ENCODE assay signal across 9 mouse cellular contexts in the genomic region with DNA sequence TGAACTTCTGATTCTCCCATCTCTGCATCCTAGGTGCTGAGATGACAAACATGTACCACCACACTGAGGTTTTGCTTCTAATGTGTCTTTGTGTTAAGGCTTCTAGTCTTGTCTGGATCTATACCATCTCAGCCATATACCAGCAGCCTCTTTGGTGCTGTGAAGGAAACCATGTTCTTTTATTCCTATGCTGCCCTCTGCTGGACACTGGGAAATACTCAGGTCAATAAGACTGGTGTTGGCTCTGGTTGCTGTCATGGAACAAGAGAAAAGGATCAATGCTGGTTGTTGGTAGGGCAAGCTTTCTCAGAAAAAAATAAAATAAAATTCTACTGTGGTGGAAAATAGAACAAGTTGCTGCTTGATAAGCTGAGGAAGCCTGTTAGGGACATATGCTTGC. TPM values are rescaled to one million over a fixed set of nuclear protein-coding genes. Genes with fewer than 3 reads are reported as not detected.
DNase-seq lines count a peak whose midpoint lies in the region; ATAC-seq lines count a peak whose summit lies in the region.
"Had no signal": no experiment of that assay in that cellular context is flagged by ENCODE, and none has a peak within 500 bp of the region (broad histone marks: within the 10 kb centered on the region; RNA-seq: fewer than 3 reads in every experiment).

No protein-coding gene starts in this region.

- DNase-seq in cerebellum, adult 11 months, result peak; percentile 2
- DNase-seq in cerebellum, adult 11-12 months, result no peak
- peak; percentile 31 for DNase-seq in right cerebral cortex, adult 18-20 months
- DNase-seq in right cerebral cortex, postnatal 25 days, result no peak
- DNase-seq in layer of hippocampus, adult 18-20 months (ENCODE audit: low spot score in 2 of 2), result peak; percentile 3 to 67

- ATAC-seq in frontal cortex, adult (ENCODE audit: low TSS enrichment), result peak; percentile 95
- peak; percentile 83 for ATAC-seq in megakaryocyte-erythroid progenitor cell, adult 5-6 weeks (replicated peaks; ENCODE audit: low FRiP score, low TSS enrichment, poor library complexity, severe bottlenecking)
- no peak for ATAC-seq in inflammation-experienced regulatory T-cells, adult 6 months

RNA-seq across cellular contexts. Expression of a gene that starts 15.6 kb away (rescaled TPM):
- total RNA-seq in layer of hippocampus, adult 18-20 months (2021), result not detected
- not detected in 2 replicates for total RNA-seq in megakaryocyte-erythroid progenitor cell, adult 5-6 weeks (2014; fragmentation: Nextera tagmentation)
- total RNA-seq in megakaryocyte-erythroid progenitor cell, adult 5-6 weeks (2017), result not detected in 2 replicates
- polyA plus RNA-seq in inflammation-experienced regulatory T-cells, adult 6 months (2017; shearing (Covaris generic)), result not detected
- polyA plus RNA-seq: liver, embryonic 16.5 days had no signal

RNA-seq across cellular contexts. Expression of a gene that starts 35.7 kb away (rescaled TPM):
- not detected for total RNA-seq in layer of hippocampus, adult 18-20 months (2021)
- not detected in 2 replicates for total RNA-seq in megakaryocyte-erythroid progenitor cell, adult 5-6 weeks (2014; fragmentation: Nextera tagmentation)
- total RNA-seq in megakaryocyte-erythroid progenitor cell, adult 5-6 weeks (2017), result not detected in 2 replicates
- polyA plus RNA-seq in inflammation-experienced regulatory T-cells, adult 6 months (2017; shearing (Covaris generic)), result not detected

RNA-seq across cellular contexts. Expression of a gene that starts 47.4 kb away (rescaled TPM):
- total RNA-seq in layer of hippocampus, adult 18-20 months (2021), result not detected
- not detected in 2 replicates for total RNA-seq in megakaryocyte-erythroid progenitor cell, adult 5-6 weeks (2014; fragmentation: Nextera tagmentation)
- total RNA-seq in megakaryocyte-erythroid progenitor cell, adult 5-6 weeks (2017), result not detected in 2 replicates
- polyA plus RNA-seq in inflammation-experienced regulatory T-cells, adult 6 months (2017; shearing (Covaris generic)), result not detected
- polyA plus RNA-seq: liver, embryonic 16.5 days had no signal

Comparison
In these comparisons a context has a peak if more than half of its experiments do, and no peak if none do; other contexts are left out.
1. DNase-seq: peak in cerebellum, adult 11 months (single experiment), right cerebral cortex, adult 18-20 months (single experiment) and layer of hippocampus, adult 18-20 months (2 of 2); none in cerebellum, adult 11-12 months (single experiment) and right cerebral cortex, postnatal 25 days (single experiment).